Comparison of ENCODE assay signal across 40 mouse cellular contexts in the genomic region with DNA sequence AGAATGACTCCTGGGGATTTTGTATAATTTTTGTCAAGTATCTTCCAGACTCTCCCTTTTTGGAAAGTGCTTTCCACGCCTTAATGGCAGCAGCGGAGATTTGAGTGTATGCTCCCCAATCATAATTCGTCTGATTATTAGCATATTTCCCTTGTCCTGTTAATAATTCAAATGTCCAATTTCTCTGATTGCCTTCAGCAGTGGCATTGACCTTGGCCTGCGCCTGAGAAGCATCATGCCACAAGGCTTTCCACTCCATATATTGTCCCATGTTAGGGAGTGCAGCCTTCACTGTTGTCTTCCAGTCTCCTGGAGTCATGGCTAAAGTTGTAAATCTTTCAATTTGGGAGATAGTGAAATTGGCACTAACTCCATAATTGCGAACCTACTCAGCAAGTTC. TPM values are rescaled to one million over a fixed set of nuclear protein-coding genes. Genes with fewer than 3 reads are reported as not detected.
"Had no signal": no experiment of that assay in that cellular context is flagged by ENCODE, and none has a peak within 500 bp of the region (broad histone marks: within the 10 kb centered on the region; RNA-seq: fewer than 3 reads in every experiment).

No protein-coding gene starts in this region.

RNA-seq across cellular contexts. Expression of gene Olfr161, which starts 40.5 kb away (rescaled TPM):
- total RNA-seq: gastrocnemius, adult 18-20 months; gastrocnemius, adult 8-10 months; gastrocnemius, postnatal 14 days; gastrocnemius, postnatal 36 days; heart, adult 18-20 months; heart, adult 8-10 months; heart, postnatal 10 days; heart, postnatal 25 days; heart, postnatal 4 days; hindbrain, postnatal 0 days; layer of hippocampus, adult 18-20 months; layer of hippocampus, adult 8-10 months; layer of hippocampus, postnatal 14 days; layer of hippocampus, postnatal 36 days; left cerebral cortex, adult 18-20 months; left cerebral cortex, adult 8-10 months; left cerebral cortex, postnatal 10 days; left cerebral cortex, postnatal 25 days; left cerebral cortex, postnatal 4 days; liver, adult 2 months had no signal
- polyA plus RNA-seq: gonadal fat pad, adult 2 months; heart, embryonic 10.5 days; heart, embryonic 12.5 days; heart, embryonic 14.5 days; heart, embryonic 16.5 days; hindbrain, embryonic 10.5 days; hindbrain, embryonic 12.5 days; hindbrain, embryonic 15.5 days; hindbrain, postnatal 0 days; intestine, embryonic 14.5 days; intestine, embryonic 16.5 days; kidney, adult 2 months; kidney, embryonic 15.5 days; kidney, postnatal 0 days; large intestine, adult 2 months; limb, embryonic 11.5 days; limb, embryonic 13.5 days; limb, embryonic 15.5 days; liver, adult 2 months; liver, embryonic 12.5 days; liver, embryonic 14.5 days; liver, embryonic 16.5 days had no signal
